Mouse (Mus musculus) stomach, embryonic 16.5 days (tissue): ENCODE data around the gene Rasa3. TPM values are rescaled to one million over a fixed set of nuclear protein-coding genes. Genes with fewer than 3 reads are reported as not detected.

Experiments used
- ATAC-seq: fragments of 200-750 bp; cut with Nextera tagmentation; 2 replicates; pipeline ENCODE4 v1.8.0; 2017; ENCODE audit warnings: moderate number of reproducible peaks, moderate TSS enrichment; ENCODE audit not compliant: insufficient read depth, low FRiP score
- H3K27ac ChIP-seq: fragments of 300-500 bp; sonication (generic); 2 replicates; pipeline ENCODE4 v1.5.1; 2014; ENCODE audit warnings: low read length
- H3K27me3 ChIP-seq: fragments of 300-500 bp; sonication (generic); 2 replicates; pipeline ENCODE4 v1.6.1; 2014; ENCODE audit warnings: low read length, control low read depth, mixed read lengths; ENCODE audit not compliant: control insufficient read depth, insufficient read depth
- H3K36me3 ChIP-seq: fragments of 300-500 bp; sonication (generic); 2 replicates; pipeline ENCODE4 v1.6.1; 2014; ENCODE audit warnings: low read length; ENCODE audit not compliant: control insufficient read depth, insufficient read depth
- H3K4me1 ChIP-seq: fragments of 300-500 bp; sonication (generic); 2 replicates; pipeline ENCODE4 v1.6.1; 2014; ENCODE audit warnings: low read length, control low read depth, mixed read lengths; ENCODE audit not compliant: control insufficient read depth, insufficient read depth
- H3K4me2 ChIP-seq: fragments of 300-500 bp; sonication (generic); 2 replicates; pipeline ENCODE4 v1.6.1; 2014; ENCODE audit warnings: low read depth, low read length, mixed read lengths
- H3K4me3 ChIP-seq: fragments of 300-500 bp; sonication (generic); replicated peaks from 2 replicates; pipeline ENCODE4 v1.5.1; 2014; ENCODE audit warnings: mild to moderate bottlenecking, low read length
- H3K9ac ChIP-seq: fragments of 300-500 bp; sonication (generic); 2 replicates; pipeline ENCODE4 v1.6.1; 2014; ENCODE audit warnings: low read length
- H3K9me3 ChIP-seq: fragments of 300-500 bp; sonication (generic); replicated peaks from 2 replicates; pipeline ENCODE4 v1.6.1; 2016; ENCODE audit warnings: low read length, control low read depth; ENCODE audit not compliant: control insufficient read depth
- WGBS: fragments of 180-500 bp; shearing (Covaris S2); extraction: QIAGEN DNeasy Blood & Tissue Kit; methylation state at CpG from one replicate; pipeline ENCODE4 v1.1.7; 2014; 5-methylcytosine and 5-hydroxymethylcytosine counted together
- polyA plus RNA-seq: library from polyadenylated mRNA; unstranded; fragments of >200 nt; fragmentation: Nextera tagmentation; extraction: Ambion mirVana; gene quantifications from 2 replicates; pipeline ENCODE4 v1.2.1, GENCODE M21; 2015

The Rasa3 gene
- polyA plus RNA-seq, 1 experiment from 2014 or later: 30.9 TPM

DNA sequence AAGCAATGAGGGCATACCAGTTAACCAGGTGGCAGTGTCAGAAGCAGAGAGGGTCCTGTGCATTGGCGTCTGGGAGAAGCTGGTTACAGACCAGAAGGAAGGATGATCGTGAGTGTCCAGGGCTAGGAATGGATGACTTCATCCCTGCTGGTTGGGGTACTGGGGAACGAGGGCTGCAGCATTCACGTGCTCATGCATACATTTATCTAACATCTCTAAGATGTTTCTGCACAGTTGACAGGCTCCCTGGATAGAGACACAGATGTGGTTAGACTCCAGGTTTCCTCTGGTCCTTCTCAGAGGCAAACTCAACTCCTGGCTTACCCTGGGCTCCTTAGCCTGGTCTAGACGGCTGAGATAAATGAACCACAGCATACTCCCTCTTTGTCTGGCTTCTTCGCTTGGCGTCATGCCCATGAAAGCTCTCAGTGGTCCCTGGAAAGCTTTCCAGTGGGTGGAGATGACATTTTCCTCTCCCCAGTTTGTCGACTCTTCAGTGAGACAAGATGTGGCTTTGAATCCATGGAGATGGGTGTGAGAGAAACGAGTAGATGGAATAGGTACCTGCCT lies 145.7 kb downstream of the Rasa3 start:
- 42% methylated on average over 9 of the region's 9 CpGs for WGBS
- H3K36me3 ChIP-seq: no peaks in the 10 kb centered on the region
- peaks cover 34% of the 10 kb centered on the region for H3K4me1 ChIP-seq
- no peak overlapping the region for H3K4me3 ChIP-seq
- H3K9me3 ChIP-seq: peaks cover 4% of the 10 kb centered on the region; the same call in 1 of the 2 replicates
- no peak overlapping the region; the same call in 1 of the 2 replicates for H3K9ac ChIP-seq
- peak overlapping the region; percentile 19; the same call in 1 of the 2 replicates for H3K4me2 ChIP-seq
- H3K27me3 ChIP-seq: no peaks in the 10 kb centered on the region
- H3K27ac ChIP-seq: peak overlapping the region; percentile 88
- ATAC-seq: peak; percentile 39; the same call in 1 of the 2 replicates

DNA sequence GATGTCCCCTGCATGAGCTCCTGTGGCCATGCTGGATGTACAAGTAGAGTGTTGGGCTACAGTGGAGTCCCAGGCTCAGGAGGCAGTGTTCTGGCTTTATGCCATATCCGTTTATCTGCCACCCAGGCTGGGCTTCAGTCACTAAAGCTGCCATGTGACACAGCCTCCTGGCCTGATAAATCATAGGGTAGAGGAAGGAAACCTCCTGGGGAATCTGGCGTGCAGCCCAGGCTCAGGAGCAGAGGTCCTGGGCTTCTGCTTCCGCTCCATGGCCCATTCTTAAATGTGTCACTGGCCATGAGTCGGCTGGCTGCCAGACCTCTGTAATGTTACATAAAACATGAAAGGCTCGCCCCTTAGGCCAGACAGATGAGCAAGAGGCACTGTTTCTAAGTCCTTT lies 146.5 kb downstream of the Rasa3 start:
- WGBS: 24% methylated on average over 5 of the region's 5 CpGs
- Histone ChIP-seq H3K9me3 (peaks cover 4% of the 10 kb centered on the region; the same call in 1 of the 2 replicates), H3K9ac (no peak overlapping the region; the same call in 1 of the 2 replicates), H3K36me3 (no peaks in the 10 kb centered on the region), H3K4me3 (no peak overlapping the region), H3K27me3 (no peaks in the 10 kb centered on the region), H3K4me1 (peaks cover 34% of the 10 kb centered on the region), H3K4me2 (peak overlapping the region; percentile 19; the same call in 1 of the 2 replicates), H3K27ac (peak overlapping the region; percentile 88)
- ATAC-seq: peak; percentile 45

DNA sequence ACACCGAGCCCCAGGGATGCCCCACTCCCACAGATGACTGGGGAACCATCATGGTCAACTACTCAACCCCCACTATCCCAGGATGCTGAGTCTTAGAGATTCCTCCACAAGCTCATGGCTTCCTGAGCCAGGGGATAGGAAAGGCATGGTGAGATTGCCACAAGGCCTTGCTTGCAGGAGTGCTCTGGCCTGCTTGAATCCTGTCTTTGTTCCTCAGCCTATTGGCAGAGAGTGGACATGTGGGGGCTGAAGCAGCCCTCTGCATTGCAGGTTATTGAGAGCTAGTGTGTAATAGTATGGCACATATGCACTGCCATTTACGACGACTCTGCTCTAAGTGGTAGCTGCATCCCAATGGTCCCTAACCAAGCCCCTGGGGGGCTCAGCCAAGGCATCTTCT lies 147.0 kb downstream of the Rasa3 start:
- Histone ChIP-seq H3K9me3 (peaks cover 4% of the 10 kb centered on the region; the same call in 1 of the 2 replicates), H3K4me2 (no peak overlapping the region), H3K4me3 (no peak overlapping the region), H3K27ac (peak overlapping the region; percentile 88), H3K4me1 (peaks cover 34% of the 10 kb centered on the region), H3K9ac (no peak overlapping the region), H3K36me3 (no peaks in the 10 kb centered on the region), H3K27me3 (no peaks in the 10 kb centered on the region)
- ATAC-seq: no peak
- 78% methylated on average over 3 of the region's 3 CpGs for WGBS

DNA sequence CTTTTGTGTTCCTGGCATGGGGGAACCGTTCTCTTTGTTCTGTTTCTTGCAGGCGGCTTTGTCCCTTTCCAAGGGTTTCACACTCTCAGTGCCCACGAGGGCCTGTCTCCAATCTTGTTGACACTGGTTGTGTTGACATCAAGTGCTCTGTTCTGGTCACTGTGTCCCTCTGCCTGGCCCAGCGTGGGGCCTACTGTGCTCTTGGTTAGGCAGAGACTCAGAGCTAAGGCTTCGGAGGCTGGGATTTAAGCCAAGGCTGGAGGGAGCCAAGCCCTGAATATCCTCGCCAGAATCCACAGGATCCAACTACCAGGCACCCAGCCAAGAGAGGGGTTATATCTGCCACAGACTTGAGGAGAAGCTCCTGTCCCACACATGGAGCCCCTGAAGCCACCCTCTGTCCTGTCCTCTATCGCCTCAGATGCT lies 147.5 kb downstream of the Rasa3 start:
- Histone ChIP-seq H3K4me1 (peaks cover 34% of the 10 kb centered on the region), H3K4me2 (no peak overlapping the region), H3K27ac (peak overlapping the region; percentile 88), H3K27me3 (no peaks in the 10 kb centered on the region), H3K9ac (peak overlapping the region; percentile 31; the same call in 1 of the 2 replicates), H3K9me3 (peaks cover 4% of the 10 kb centered on the region; the same call in 1 of the 2 replicates), H3K4me3 (no peak overlapping the region), H3K36me3 (no peaks in the 10 kb centered on the region)
- WGBS: 38% methylated on average over 7 of the region's 7 CpGs
- ATAC-seq: peak; percentile 77

DNA sequence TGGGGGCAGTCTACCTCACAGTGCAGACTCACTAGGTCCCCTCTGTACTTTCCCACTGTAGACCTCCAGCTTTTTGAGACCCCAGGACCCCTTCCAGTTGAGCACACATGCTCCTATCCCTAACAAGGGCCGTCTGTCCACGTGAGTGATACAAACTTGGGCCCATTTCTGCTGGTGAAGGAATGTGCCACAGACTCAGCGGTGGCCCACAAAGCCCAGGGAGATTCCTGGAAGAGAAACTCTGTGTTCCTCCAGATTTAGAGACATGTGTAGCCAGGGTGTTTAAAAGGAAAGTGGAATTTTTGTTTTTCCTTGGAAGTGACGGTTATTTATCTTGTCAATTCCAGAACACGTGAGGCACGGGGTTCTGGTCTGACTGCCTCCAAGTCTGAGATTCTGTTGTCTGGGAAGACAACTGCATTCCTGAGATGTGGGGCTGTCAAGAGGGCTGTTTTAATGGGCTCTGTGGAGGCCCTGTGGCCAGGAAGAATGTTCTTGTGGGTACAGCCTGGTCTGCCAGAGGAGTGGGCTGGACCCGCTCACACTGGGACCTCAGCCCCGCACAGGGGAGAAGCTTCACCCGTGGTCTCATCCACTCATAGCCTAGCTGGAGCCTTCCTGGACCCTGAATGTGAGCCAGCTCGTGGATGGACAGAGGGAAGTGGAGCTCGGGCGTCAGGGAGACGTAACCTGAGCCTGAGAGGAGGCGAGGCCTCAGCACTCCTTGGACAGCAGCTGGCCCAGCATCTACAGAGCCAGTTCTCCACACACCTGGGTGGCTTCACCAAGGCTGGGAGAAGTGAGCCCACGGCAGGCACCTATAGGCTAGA lies 148.2 kb downstream of the Rasa3 start:
- WGBS: 50% methylated on average over 15 of the region's 15 CpGs
- Histone ChIP-seq H3K4me1 (peaks cover 34% of the 10 kb centered on the region), H3K27me3 (no peaks in the 10 kb centered on the region), H3K9me3 (peaks cover 4% of the 10 kb centered on the region; the same call in 1 of the 2 replicates), H3K4me3 (no peak overlapping the region), H3K4me2 (no peak overlapping the region), H3K9ac (peak overlapping the region; percentile 38), H3K27ac (peak overlapping the region; percentile 88), H3K36me3 (no peaks in the 10 kb centered on the region)
- peak; percentile 36 for ATAC-seq

DNA sequence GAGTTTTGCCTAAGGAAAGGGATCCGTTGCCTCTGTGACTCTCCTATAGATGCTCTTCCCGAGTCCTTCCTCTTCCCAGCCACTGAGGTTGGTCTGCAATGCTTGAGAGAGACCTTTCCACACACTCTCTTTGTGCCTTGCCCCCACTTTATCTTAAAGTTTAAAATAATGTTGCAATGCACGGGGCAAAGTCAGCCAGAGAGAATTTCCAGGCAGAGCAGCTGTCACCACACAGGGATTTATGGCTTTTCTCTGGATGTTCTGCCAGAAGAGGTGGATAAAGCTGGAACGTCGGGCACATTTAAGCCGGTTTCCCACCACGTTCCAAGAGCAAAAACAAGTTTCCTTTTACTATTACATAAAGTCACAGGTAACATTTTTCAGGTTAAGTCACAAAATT lies 156.0 kb downstream of the Rasa3 start:
- H3K9me3 ChIP-seq: no peaks in the 10 kb centered on the region
- no peak overlapping the region for H3K4me3 ChIP-seq
- no peak overlapping the region for H3K9ac ChIP-seq
- peak overlapping the region; percentile 36 for H3K27ac ChIP-seq
- H3K4me2 ChIP-seq: no peak overlapping the region
- no peaks in the 10 kb centered on the region for H3K36me3 ChIP-seq
- H3K27me3 ChIP-seq: no peaks in the 10 kb centered on the region
- 33% methylated on average over 7 of the region's 7 CpGs for WGBS
- H3K4me1 ChIP-seq: peaks cover 4% of the 10 kb centered on the region
- ATAC-seq: peak; percentile 51

DNA sequence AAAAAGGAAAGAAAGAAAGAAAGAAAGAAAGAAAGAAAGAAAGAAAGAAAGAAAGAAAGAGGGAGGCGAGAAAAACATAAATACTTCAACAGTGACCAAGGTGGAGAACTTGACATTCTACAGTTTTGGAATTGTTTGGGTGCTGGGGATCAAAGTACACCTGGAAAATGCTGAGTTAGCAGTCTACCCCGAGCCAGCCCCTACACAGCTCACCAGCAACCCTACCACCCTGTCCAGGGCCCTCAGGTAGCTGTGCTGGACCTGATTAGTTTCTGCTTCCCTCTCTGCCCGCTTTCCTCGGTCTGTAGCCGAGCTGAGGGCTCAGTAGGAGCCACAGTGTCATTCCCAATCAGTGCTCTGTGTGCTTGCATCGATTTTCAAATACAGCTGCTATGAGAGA lies 157.1 kb downstream of the Rasa3 start:
- no peaks in the 10 kb centered on the region for H3K27me3 ChIP-seq
- peak overlapping the region; percentile 29; the same call in 1 of the 2 replicates for H3K27ac ChIP-seq
- H3K36me3 ChIP-seq: no peaks in the 10 kb centered on the region
- no peak for ATAC-seq
- H3K4me3 ChIP-seq: no peak overlapping the region
- no peaks in the 10 kb centered on the region for H3K9me3 ChIP-seq
- no peak overlapping the region for H3K4me2 ChIP-seq
- H3K9ac ChIP-seq: no peak overlapping the region
- WGBS: 62% methylated on average over 6 of the region's 6 CpGs
- peaks cover 8% of the 10 kb centered on the region for H3K4me1 ChIP-seq

DNA sequence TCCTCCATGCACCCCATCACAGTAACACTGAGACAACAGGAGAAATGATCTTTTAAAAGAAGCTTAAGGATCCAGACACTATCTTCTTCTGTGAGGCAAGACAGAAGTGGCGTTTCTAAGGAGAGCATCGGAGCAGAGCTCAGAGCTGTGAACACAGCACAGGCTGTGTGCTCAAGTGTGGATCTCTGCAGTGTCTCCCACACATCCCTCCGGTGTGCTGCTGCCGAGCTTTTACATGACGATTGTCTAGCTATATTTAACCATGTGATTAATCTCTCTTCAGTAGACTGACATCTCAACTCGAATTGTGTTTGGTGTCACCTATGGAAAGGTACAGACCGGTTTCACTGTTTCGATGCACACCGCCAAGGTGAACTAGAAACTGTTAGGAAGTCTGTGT lies 157.9 kb downstream of the Rasa3 start:
- 60% methylated on average over 9 of the region's 9 CpGs for WGBS
- H3K4me2 ChIP-seq: no peak overlapping the region
- H3K9ac ChIP-seq: no peak overlapping the region
- ATAC-seq: no peak
- peaks cover 8% of the 10 kb centered on the region for H3K4me1 ChIP-seq
- no peak overlapping the region for H3K27ac ChIP-seq
- no peaks in the 10 kb centered on the region for H3K27me3 ChIP-seq
- no peaks in the 10 kb centered on the region for H3K9me3 ChIP-seq
- H3K36me3 ChIP-seq: no peaks in the 10 kb centered on the region
- H3K4me3 ChIP-seq: no peak overlapping the region

DNA sequence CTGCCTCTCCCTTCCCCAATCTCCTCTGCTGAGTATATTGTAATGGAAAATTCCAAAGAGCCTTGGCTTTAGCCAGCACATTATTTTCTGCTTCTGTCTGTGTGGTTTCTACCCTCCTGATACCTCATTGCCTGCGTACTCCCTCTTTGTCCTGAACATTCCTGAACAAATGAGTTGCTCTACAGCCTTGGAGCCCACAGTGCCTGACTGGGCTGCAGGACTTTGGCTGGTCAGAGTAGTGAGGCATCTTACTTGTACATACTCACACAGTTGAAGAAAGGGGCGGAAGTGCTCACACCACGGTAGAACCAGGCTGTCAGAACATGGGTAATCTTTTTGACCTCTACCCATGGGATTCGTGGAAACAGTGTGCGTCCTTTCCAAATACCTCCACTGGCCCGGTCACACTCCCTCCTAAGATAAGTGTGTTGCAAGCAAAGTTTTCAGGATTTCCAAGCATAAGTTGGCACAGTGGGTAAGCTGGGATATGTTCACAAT lies 160.1 kb downstream of the Rasa3 start:
- Histone ChIP-seq H3K4me2 (no peak overlapping the region), H3K4me3 (no peak overlapping the region), H3K9me3 (no peaks in the 10 kb centered on the region), H3K9ac (no peak overlapping the region), H3K27me3 (no peaks in the 10 kb centered on the region), H3K4me1 (peaks cover 14% of the 10 kb centered on the region), H3K36me3 (no peaks in the 10 kb centered on the region), H3K27ac (peak overlapping the region; percentile 72; the same call in 1 of the 2 replicates)
- ATAC-seq: peak; percentile 11; the same call in 1 of the 2 replicates
- 81% methylated on average over 6 of the region's 6 CpGs for WGBS
